In genomic region chr1:87655101-87655500, GRCm38 (mm10) we compare ENCODE assay signal across 24 mouse cellular contexts.
"Had no signal": no experiment of that assay in that cellular context is flagged by ENCODE, and none has a peak within 500 bp of the region (broad histone marks: within the 10 kb centered on the region; RNA-seq: fewer than 3 reads in every experiment).

No protein-coding gene starts in this region.

- H3K4me3 ChIP-seq: gastrocnemius, adult 2 months; heart, embryonic 10.5 days; heart, embryonic 12.5 days; hindbrain, embryonic 13.5 days; hindbrain, embryonic 15.5 days; kidney, embryonic 15.5 days; limb, embryonic 13.5 days; limb, embryonic 15.5 days; liver, embryonic 12.5 days had no signal

- H3K9me3 ChIP-seq: heart, embryonic 10.5 days; heart, embryonic 12.5 days; hindbrain, embryonic 13.5 days; hindbrain, embryonic 15.5 days; kidney, embryonic 15.5 days; limb, embryonic 13.5 days; limb, embryonic 15.5 days; liver, embryonic 12.5 days had no signal

- DNase-seq: gastrocnemius, adult 2 months; gastrocnemius, postnatal 10 days; gastrocnemius, postnatal 25 days; heart, adult 18-20 months; heart, postnatal 10 days; heart, postnatal 4 days; kidney, adult 11 months; kidney, adult 2 months; kidney, adult 9 months; kidney, postnatal 14 days; kidney, postnatal 36 days; layer of hippocampus, adult 9-11 months; layer of hippocampus, postnatal 36 days; left cerebral cortex, postnatal 4 days had no signal

- H3K27ac ChIP-seq: gastrocnemius, adult 2 months; heart, embryonic 10.5 days; hindbrain, embryonic 13.5 days; hindbrain, embryonic 15.5 days; hindbrain, postnatal 0 days; kidney, embryonic 15.5 days; kidney, postnatal 0 days; limb, embryonic 13.5 days; limb, embryonic 15.5 days; liver, embryonic 12.5 days had no signal

- H3K36me3 ChIP-seq: heart, embryonic 10.5 days; heart, embryonic 12.5 days; hindbrain, embryonic 13.5 days; hindbrain, embryonic 15.5 days; kidney, embryonic 15.5 days; limb, embryonic 13.5 days; limb, embryonic 15.5 days; liver, embryonic 12.5 days had no signal

- H3K27me3 ChIP-seq: heart, embryonic 12.5 days; hindbrain, embryonic 13.5 days; hindbrain, embryonic 15.5 days; kidney, embryonic 15.5 days; limb, embryonic 13.5 days; limb, embryonic 15.5 days; liver, embryonic 12.5 days had no signal

- H3K4me1 ChIP-seq: kidney, embryonic 15.5 days had no signal
